Mouse (Mus musculus): ENCODE measurements around the gene Syt1.

Gene Syt1

GRCm38 (mm10) chr10:108743759-108744158, 267.0 kb downstream of the Syt1 start:
- DNase-seq, result no peak

GRCm38 (mm10) chr10:108733982-108734381, 276.8 kb downstream of the Syt1 start:
- DNase-seq, result peak; percentile 15 to 16

- DNase-seq, result no peak
Measured at GRCm38 (mm10) chr10:108728961-108729360, 281.8 kb downstream of the Syt1 start.

- DNase-seq, result no peak
Measured at GRCm38 (mm10) chr10:108726391-108726790, 284.4 kb downstream of the Syt1 start.

GRCm38 (mm10) chr10:108724878-108725277, 285.9 kb downstream of the Syt1 start:
- DNase-seq, result no peak

GRCm38 (mm10) chr10:108710514-108710913, 300.3 kb downstream of the Syt1 start:
- DNase-seq, result peak; percentile 4 to 38

- no peak for DNase-seq
Measured at GRCm38 (mm10) chr10:108705658-108706057, 305.1 kb downstream of the Syt1 start.

GRCm38 (mm10) chr10:108701361-108702128, 309.2 kb downstream of the Syt1 start:
- no peak for DNase-seq

GRCm38 (mm10) chr10:108699946-108700345, 310.8 kb downstream of the Syt1 start, which contains the start of gene Gm5136:
Gm5136 (minus strand) TSS chr10:108700160.
- no peak for DNase-seq

GRCm38 (mm10) chr10:108697062-108697461, 313.7 kb downstream of the Syt1 start:
- DNase-seq, result no peak

GRCm38 (mm10) chr10:108690954-108691353, 319.8 kb downstream of the Syt1 start:
- DNase-seq, result no peak

GRCm38 (mm10) chr10:108686696-108687095, 324.1 kb downstream of the Syt1 start:
- DNase-seq, result no peak

- no peak for DNase-seq
Measured at GRCm38 (mm10) chr10:108679675-108680390, 330.9 kb downstream of the Syt1 start.

GRCm38 (mm10) chr10:108677053-108677452, 333.7 kb downstream of the Syt1 start:
- no peak for DNase-seq

GRCm38 (mm10) chr10:108668944-108669343, 341.8 kb downstream of the Syt1 start:
- no peak for DNase-seq

GRCm38 (mm10) chr10:108660295-108660694, 350.5 kb downstream of the Syt1 start:
- no peak for DNase-seq

- DNase-seq, result no peak
Measured at GRCm38 (mm10) chr10:108658300-108658699, 352.5 kb downstream of the Syt1 start.

- no peak for DNase-seq
Measured at GRCm38 (mm10) chr10:108657669-108658068, 353.1 kb downstream of the Syt1 start.

- no peak for DNase-seq
Measured at GRCm38 (mm10) chr10:108656898-108657297, 353.9 kb downstream of the Syt1 start.

- no peak for DNase-seq
Measured at GRCm38 (mm10) chr10:108655074-108655473, 355.7 kb downstream of the Syt1 start.

GRCm38 (mm10) chr10:108652831-108653230, 358.0 kb downstream of the Syt1 start:
- no peak for DNase-seq

GRCm38 (mm10) chr10:108652066-108652465, 358.7 kb downstream of the Syt1 start:
- DNase-seq, result no peak

- no peak for DNase-seq
Measured at GRCm38 (mm10) chr10:108649174-108649573, 361.6 kb downstream of the Syt1 start.

- no peak for DNase-seq
Measured at GRCm38 (mm10) chr10:108643915-108644314, 366.9 kb downstream of the Syt1 start.

Data from kidney, postnatal 36 days (tissue).